Mouse (Mus musculus) kidney, adult 2 months (tissue): ENCODE measurements at regions not wholly inside any gene's neighbourhood (a gene's known extent, or its start where the extent isn't known, plus 50 kb on each side); places are given as distances from the start of the nearest gene placed in this dataset.

Source experiments
- CTCF ChIP-seq: fragments of 200-500 bp; conservative IDR thresholded peaks from 2 replicates; pipeline ENCODE4 v1.5.1; 2011; ENCODE audit warnings: low read depth, mild to moderate bottlenecking, control low read depth, low read length, moderate library complexity, mixed read lengths; ENCODE audit not compliant: insufficient read depth, insufficient read length
- POLR2A ChIP-seq: fragments of 200-500 bp; IDR thresholded peaks from one replicate; pipeline ENCODE4 v1.6.1; 2011; ENCODE audit warnings: low read depth, low read length, control low read depth

- TF ChIP-seq CTCF (no peak), POLR2A (no peak)
Measured at GRCm38 (mm10) chr16:7558637-7559036, 866.3 kb downstream of the Tmem114 start.
